Mouse (Mus musculus): ENCODE data around the gene Padi1. TPM values are rescaled to one million over a fixed set of nuclear protein-coding genes. Genes with fewer than 3 reads are reported as not detected.

Gene Padi1
- polyA plus RNA-seq, 1 experiment from 2014 or later: 0.20 TPM

- 57% methylated on average over 11 of the region's 15 CpGs for WGBS
- no peak for ATAC-seq
- H3K36me3 ChIP-seq (ENCODE audit: insufficient read depth, low read length): no peaks in the 10 kb centered on the region
Measured at GRCm38 (mm10) chr4:140843670-140844280, 1.8 kb downstream of the Padi1 start.

GRCm38 (mm10) chr4:140842909-140843308 lies 2.7 kb downstream of the Padi1 start:
- DNase-seq (ENCODE audit: low spot score) (no peak), ATAC-seq (no peak)
- WGBS: 55% methylated on average over 1 of the region's 1 CpGs
- Histone ChIP-seq H3K9me3 (ENCODE audit: low read length) (no peaks in the 10 kb centered on the region), H3K4me2 (replicated peaks; ENCODE audit: low read depth, low read length) (no peak overlapping the region), H3K4me1 (ENCODE audit: insufficient read depth, low read depth, low read length) (no peaks in the 10 kb centered on the region), H3K27me3 (replicated peaks; ENCODE audit: insufficient read depth, low read length) (no peaks in the 10 kb centered on the region), H3K36me3 (ENCODE audit: insufficient read depth, low read length) (no peaks in the 10 kb centered on the region), H3K9ac (replicated peaks; ENCODE audit: low read depth) (no peak overlapping the region), H3K27ac (ENCODE audit: low read length) (no peak overlapping the region), H3K4me3 (ENCODE audit: low read depth, low read length) (no peak overlapping the region)
- no peak for TF ChIP-seq EP300 (IDR thresholded peaks at IDR 0.05)
- no peak for TF ChIP-seq CTCF (IDR thresholded peaks at IDR 0.05)

More at GRCm38 (mm10) chr4:140843670-140844280, 1.8 kb downstream of the Padi1 start:
- TF ChIP-seq CTCF (IDR thresholded peaks at IDR 0.05) (no peak), EP300 (IDR thresholded peaks at IDR 0.05) (no peak)
- no peaks in the 10 kb centered on the region for H3K27me3 ChIP-seq (replicated peaks; ENCODE audit: insufficient read depth, low read length)
- no peak for DNase-seq (ENCODE audit: low spot score)
- H3K27ac ChIP-seq (ENCODE audit: low read length): no peak overlapping the region
- no peaks in the 10 kb centered on the region for H3K4me1 ChIP-seq (ENCODE audit: insufficient read depth, low read depth, low read length)
- no peak overlapping the region for H3K4me2 ChIP-seq (replicated peaks; ENCODE audit: low read depth, low read length)
- H3K9me3 ChIP-seq (ENCODE audit: low read length): no peaks in the 10 kb centered on the region
- no peak overlapping the region for H3K9ac ChIP-seq (replicated peaks; ENCODE audit: low read depth)
- no peak overlapping the region for H3K4me3 ChIP-seq (ENCODE audit: low read depth, low read length)

GRCm38 (mm10) chr4:140837879-140838278 lies 7.7 kb downstream of the Padi1 start:
- Histone ChIP-seq H3K4me3 (ENCODE audit: low read depth, low read length) (no peak overlapping the region), H3K36me3 (ENCODE audit: insufficient read depth, low read length) (no peaks in the 10 kb centered on the region), H3K4me1 (ENCODE audit: insufficient read depth, low read depth, low read length) (no peaks in the 10 kb centered on the region), H3K27ac (ENCODE audit: low read length) (no peak overlapping the region), H3K27me3 (replicated peaks; ENCODE audit: insufficient read depth, low read length) (no peaks in the 10 kb centered on the region), H3K9ac (replicated peaks; ENCODE audit: low read depth) (no peak overlapping the region), H3K9me3 (ENCODE audit: low read length) (no peaks in the 10 kb centered on the region), H3K4me2 (replicated peaks; ENCODE audit: low read depth, low read length) (no peak overlapping the region)
- 17% methylated on average over 8 of the region's 8 CpGs for WGBS
- no peak for TF ChIP-seq CTCF (IDR thresholded peaks at IDR 0.05)
- TF ChIP-seq EP300 (IDR thresholded peaks at IDR 0.05): no peak
- peak; percentile 57 for ATAC-seq
- DNase-seq (ENCODE audit: low spot score): peak; percentile 47

- Histone ChIP-seq H3K9me3 (ENCODE audit: low read length) (no peaks in the 10 kb centered on the region), H3K4me3 (ENCODE audit: low read depth, low read length) (no peak overlapping the region), H3K4me1 (ENCODE audit: insufficient read depth, low read depth, low read length) (no peaks in the 10 kb centered on the region), H3K27me3 (replicated peaks; ENCODE audit: insufficient read depth, low read length) (no peaks in the 10 kb centered on the region), H3K27ac (ENCODE audit: low read length) (no peak overlapping the region), H3K9ac (replicated peaks; ENCODE audit: low read depth) (no peak overlapping the region), H3K4me2 (replicated peaks; ENCODE audit: low read depth, low read length) (no peak overlapping the region), H3K36me3 (ENCODE audit: insufficient read depth, low read length) (no peaks in the 10 kb centered on the region)
- DNase-seq (ENCODE audit: low spot score): peak; percentile 10
- no peak for ATAC-seq
- TF ChIP-seq CTCF (IDR thresholded peaks at IDR 0.05) (no peak), EP300 (IDR thresholded peaks at IDR 0.05) (no peak)
- 62% methylated on average over 11 of the region's 11 CpGs for WGBS
Measured at GRCm38 (mm10) chr4:140836208-140836866, 9.2 kb downstream of the Padi1 start.

- no peaks in the 10 kb centered on the region for H3K4me1 ChIP-seq (ENCODE audit: insufficient read depth, low read depth, low read length)
- H3K36me3 ChIP-seq (ENCODE audit: insufficient read depth, low read length): no peaks in the 10 kb centered on the region
- H3K4me2 ChIP-seq (replicated peaks; ENCODE audit: low read depth, low read length): no peak overlapping the region
- no peak overlapping the region for H3K9ac ChIP-seq (replicated peaks; ENCODE audit: low read depth)
- TF ChIP-seq CTCF (IDR thresholded peaks at IDR 0.05): no peak
- no peak for TF ChIP-seq EP300 (IDR thresholded peaks at IDR 0.05)
- ATAC-seq: peak; percentile 73
- H3K4me3 ChIP-seq (ENCODE audit: low read depth, low read length): no peak overlapping the region
- H3K9me3 ChIP-seq (ENCODE audit: low read length): no peaks in the 10 kb centered on the region
- 6% methylated on average over 10 of the region's 10 CpGs for WGBS
- H3K27ac ChIP-seq (ENCODE audit: low read length): no peak overlapping the region
- H3K27me3 ChIP-seq (replicated peaks; ENCODE audit: insufficient read depth, low read length): no peaks in the 10 kb centered on the region
- peak; percentile 59 for DNase-seq (ENCODE audit: low spot score)
Measured at GRCm38 (mm10) chr4:140835682-140836081, 9.9 kb downstream of the Padi1 start.

- H3K9me3 ChIP-seq (ENCODE audit: low read length): no peaks in the 10 kb centered on the region
- no peaks in the 10 kb centered on the region for H3K27me3 ChIP-seq (replicated peaks; ENCODE audit: insufficient read depth, low read length)
- H3K27ac ChIP-seq (ENCODE audit: low read length): no peak overlapping the region
- no peaks in the 10 kb centered on the region for H3K4me1 ChIP-seq (ENCODE audit: insufficient read depth, low read depth, low read length)
- no peak overlapping the region for H3K9ac ChIP-seq (replicated peaks; ENCODE audit: low read depth)
- DNase-seq (ENCODE audit: low spot score) (no peak), ATAC-seq (no peak)
- H3K4me3 ChIP-seq (ENCODE audit: low read depth, low read length): no peak overlapping the region
- 67% methylated on average over 6 of the region's 6 CpGs for WGBS
- TF ChIP-seq EP300 (IDR thresholded peaks at IDR 0.05) (no peak), CTCF (IDR thresholded peaks at IDR 0.05) (no peak)
- no peak overlapping the region for H3K4me2 ChIP-seq (replicated peaks; ENCODE audit: low read depth, low read length)
- no peaks in the 10 kb centered on the region for H3K36me3 ChIP-seq (ENCODE audit: insufficient read depth, low read length)
Measured at GRCm38 (mm10) chr4:140834327-140834934, 11.1 kb downstream of the Padi1 start.
